Mouse (Mus musculus) R1 (cell line): ENCODE measurements at regions not wholly inside any gene's neighbourhood (a gene's known extent, or its start where the extent isn't known, plus 50 kb on each side); places are given as distances from the start of the nearest gene placed in this dataset.
A peak's percentile ranks its signal among the peaks of the same experiment; 100 is the strongest.

ENCODE experiments used
- DNase-seq: peaks from one replicate; pipeline ENCODE4 v3.0.0-alpha.2; 2018; ENCODE audit warnings: low read depth, low spot score

GRCm38 (mm10) chrX:126899594-126899993, 83.9 kb upstream of the 4932411N23Rik start:
- peak; percentile 37 for DNase-seq
